Comparison of ENCODE assay signal across 26 mouse cellular contexts in the genomic region with DNA sequence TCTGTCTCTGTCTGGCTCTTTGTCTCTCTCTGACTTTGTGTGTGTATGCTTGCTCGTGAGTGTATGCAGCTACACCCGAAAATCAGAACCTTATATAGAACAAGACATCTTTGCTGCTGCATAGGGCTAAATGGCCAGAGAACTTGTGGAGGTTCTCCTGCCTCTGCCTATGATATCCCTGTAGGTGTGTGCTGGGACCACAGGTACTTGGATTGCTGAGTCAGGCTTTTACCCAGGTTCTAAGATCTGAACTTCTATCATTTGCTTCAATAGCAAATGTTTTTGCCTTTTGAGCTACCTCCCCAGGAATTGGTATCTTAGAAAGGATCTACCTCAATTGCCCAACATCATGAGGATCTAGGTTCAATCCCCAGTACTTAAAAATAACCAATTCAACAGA.
"Had no signal": no experiment of that assay in that cellular context is flagged by ENCODE, and none has a peak within 500 bp of the region (broad histone marks: within the 10 kb centered on the region; RNA-seq: fewer than 3 reads in every experiment).

No protein-coding gene starts in this region.

- DNase-seq: cerebellum, adult 8-10 months; cerebellum, adult 9-10 months; cerebellum, adult 9-11 months; cerebellum, postnatal 10 days; cerebellum, postnatal 14 days; cerebellum, postnatal 25 days; cerebellum, postnatal 36 days; embryo, embryonic 11 days; forebrain, postnatal 0 days; gastrocnemius, adult 2 months; gastrocnemius, postnatal 10 days; gastrocnemius, postnatal 14 days; gastrocnemius, postnatal 25 days; gastrocnemius, postnatal 36 days; heart, adult 2 months had no signal

- H3K4me1 ChIP-seq: embryonic facial prominence, embryonic 10.5 days; embryonic facial prominence, embryonic 13.5 days; embryonic facial prominence, embryonic 15.5 days had no signal

- H3K27me3 ChIP-seq: embryonic facial prominence, embryonic 12.5 days; embryonic facial prominence, embryonic 13.5 days; embryonic facial prominence, embryonic 15.5 days; forebrain, embryonic 12.5 days; forebrain, embryonic 13.5 days; forebrain, embryonic 15.5 days had no signal

- ATAC-seq: forebrain, embryonic 13.5 days; forebrain, embryonic 14.5 days; forebrain, embryonic 15.5 days; forebrain, embryonic 16.5 days; forebrain, postnatal 0 days had no signal

- H3K36me3 ChIP-seq: embryonic facial prominence, embryonic 10.5 days; embryonic facial prominence, embryonic 12.5 days; embryonic facial prominence, embryonic 13.5 days; embryonic facial prominence, embryonic 15.5 days; forebrain, embryonic 10.5 days; forebrain, embryonic 12.5 days; forebrain, embryonic 15.5 days had no signal

- H3K27ac ChIP-seq: embryonic facial prominence, embryonic 10.5 days; embryonic facial prominence, embryonic 12.5 days; embryonic facial prominence, embryonic 13.5 days; embryonic facial prominence, embryonic 15.5 days; forebrain, embryonic 10.5 days; forebrain, embryonic 12.5 days; forebrain, embryonic 13.5 days; forebrain, embryonic 15.5 days; gastrocnemius, adult 2 months; heart, adult 2 months had no signal

- H3K9ac ChIP-seq: embryonic facial prominence, embryonic 12.5 days; embryonic facial prominence, embryonic 13.5 days; embryonic facial prominence, embryonic 15.5 days; forebrain, embryonic 12.5 days; forebrain, embryonic 13.5 days; forebrain, embryonic 15.5 days; forebrain, postnatal 0 days had no signal

- H3K4me3 ChIP-seq: embryonic facial prominence, embryonic 10.5 days; embryonic facial prominence, embryonic 12.5 days; embryonic facial prominence, embryonic 13.5 days; embryonic facial prominence, embryonic 15.5 days; erythroblast, embryonic 14.5 days; forebrain, embryonic 10.5 days; forebrain, embryonic 12.5 days; forebrain, embryonic 13.5 days; forebrain, embryonic 15.5 days; gastrocnemius, adult 2 months; heart, adult 2 months had no signal

- H3K4me2 ChIP-seq: embryonic facial prominence, embryonic 12.5 days; embryonic facial prominence, embryonic 13.5 days; embryonic facial prominence, embryonic 15.5 days; forebrain, embryonic 12.5 days; forebrain, embryonic 13.5 days; forebrain, embryonic 15.5 days had no signal

- H3K9me3 ChIP-seq: embryonic facial prominence, embryonic 10.5 days; embryonic facial prominence, embryonic 12.5 days; embryonic facial prominence, embryonic 13.5 days; embryonic facial prominence, embryonic 15.5 days; forebrain, embryonic 10.5 days; forebrain, embryonic 12.5 days; forebrain, embryonic 13.5 days; forebrain, embryonic 15.5 days had no signal
